ENCODE assay signal across 23 mouse cellular contexts in the genomic region with DNA sequence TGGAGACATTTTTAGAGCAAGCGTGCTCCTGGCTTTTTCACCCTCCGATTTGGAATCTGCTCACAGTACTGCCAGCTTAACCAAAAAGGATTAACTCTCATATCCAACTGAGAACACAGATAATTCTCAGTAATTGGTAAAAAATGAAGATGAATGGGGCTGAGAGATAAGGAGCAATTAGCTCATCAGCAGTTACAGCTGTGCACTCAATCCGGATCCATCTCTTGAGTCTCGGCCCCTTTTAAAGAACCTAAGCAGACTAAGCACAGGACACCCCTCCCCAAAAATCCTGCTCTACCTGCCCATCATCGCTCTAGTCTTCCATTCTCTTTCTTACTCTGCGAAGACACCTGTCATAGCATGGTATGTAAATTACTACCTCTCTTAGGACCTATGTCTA.
DNase-seq lines count a peak whose midpoint lies in the region; ATAC-seq lines count a peak whose summit lies in the region.
"Had no signal": no experiment of that assay in that cellular context is flagged by ENCODE, and none has a peak within 500 bp of the region (broad histone marks: within the 10 kb centered on the region; RNA-seq: fewer than 3 reads in every experiment).

No protein-coding gene starts in this region.

- H3K4me2 ChIP-seq in neural tube, embryonic 13.5 days = no peak overlapping the region
- no peak overlapping the region for H3K4me2 ChIP-seq in hindbrain, embryonic 16.5 days (ENCODE audit: low read length)
- no peak overlapping the region for H3K4me2 ChIP-seq in midbrain, embryonic 14.5 days (ENCODE audit: low read length)
- H3K4me2 ChIP-seq: embryonic facial prominence, embryonic 13.5 days; heart, embryonic 15.5 days; kidney, embryonic 15.5 days; limb, embryonic 12.5 days; liver, embryonic 12.5 days; neural tube, embryonic 12.5 days had no signal

- no peaks in the 10 kb centered on the region for H3K27me3 ChIP-seq in neural tube, embryonic 13.5 days
- no peaks in the 10 kb centered on the region for H3K27me3 ChIP-seq in hindbrain, embryonic 16.5 days (replicated peaks; ENCODE audit: control insufficient read depth, insufficient read depth, low read length)
- H3K27me3 ChIP-seq in midbrain, embryonic 14.5 days (ENCODE audit: control insufficient read depth, insufficient read depth, low read length) = no peaks in the 10 kb centered on the region
- H3K27me3 ChIP-seq: embryonic facial prominence, embryonic 13.5 days; heart, embryonic 15.5 days; kidney, embryonic 15.5 days; limb, embryonic 12.5 days; liver, embryonic 12.5 days; neural tube, embryonic 12.5 days had no signal

- WGBS in neural tube, embryonic 13.5 days = 58% methylated on average over 6 of the region's 6 CpGs
- 55% methylated on average over 6 of the region's 6 CpGs for WGBS in hindbrain, embryonic 16.5 days
- 46% methylated on average over 6 of the region's 6 CpGs for WGBS in midbrain, embryonic 14.5 days

- DNase-seq in neural tube, embryonic 10.5 days (ENCODE audit: extremely low spot score, low spot score) = no peak
- peak; percentile 47 for DNase-seq in midbrain, embryonic 14.5 days
- no peak for DNase-seq in adrenal gland, postnatal 14 days
- no peak for DNase-seq in spleen, postnatal 10 days (ENCODE audit: low spot score in 2 of 2)
- no peak for DNase-seq in right cerebral cortex, postnatal 4 days
- DNase-seq: adrenal gland, adult 2 months; cerebellum, adult 11 months; cerebellum, postnatal 14 days; gastrocnemius, postnatal 14 days; heart, adult 18-20 months; heart, postnatal 4 days; lung, adult 2 months; lung, postnatal 36 days; spleen, adult 18-20 months had no signal

- H3K36me3 ChIP-seq in neural tube, embryonic 13.5 days = no peaks in the 10 kb centered on the region
- H3K36me3 ChIP-seq in hindbrain, embryonic 16.5 days (ENCODE audit: control insufficient read depth, insufficient read depth, low read length) = no peaks in the 10 kb centered on the region
- H3K36me3 ChIP-seq in midbrain, embryonic 14.5 days (ENCODE audit: control insufficient read depth, insufficient read depth, low read length) = no peaks in the 10 kb centered on the region
- H3K36me3 ChIP-seq: embryonic facial prominence, embryonic 13.5 days; heart, embryonic 15.5 days; kidney, embryonic 15.5 days; limb, embryonic 12.5 days; liver, embryonic 12.5 days; neural tube, embryonic 12.5 days had no signal

- peaks cover 24% of the 10 kb centered on the region for H3K4me1 ChIP-seq in neural tube, embryonic 13.5 days (replicated peaks)
- no peaks in the 10 kb centered on the region; the same call in 1 of the 2 replicates for H3K4me1 ChIP-seq in hindbrain, embryonic 16.5 days (ENCODE audit: control insufficient read depth, insufficient read depth, low read depth, low read length)
- H3K4me1 ChIP-seq in midbrain, embryonic 14.5 days (ENCODE audit: control insufficient read depth, insufficient read depth, low read length) = peaks cover 17% of the 10 kb centered on the region
- H3K4me1 ChIP-seq: heart, embryonic 15.5 days; kidney, embryonic 15.5 days; limb, embryonic 12.5 days; liver, embryonic 12.5 days had no signal

- ATAC-seq in neural tube, embryonic 13.5 days (ENCODE audit: low read depth) = peak; percentile 68
- ATAC-seq in hindbrain, embryonic 16.5 days = peak; percentile 53; the same call in 1 of the 2 replicates
- peak; percentile 58; the same call in 1 of the 2 replicates for ATAC-seq in midbrain, embryonic 14.5 days (ENCODE audit: low FRiP score, low TSS enrichment)
- ATAC-seq: intestine, embryonic 16.5 days; liver, embryonic 12.5 days had no signal

- H3K27ac ChIP-seq in neural tube, embryonic 13.5 days (replicated peaks) = peak overlapping the region; percentile 38; the same call in 1 of the 2 replicates
- H3K27ac ChIP-seq in hindbrain, embryonic 16.5 days (ENCODE audit: low read depth, low read length) = no peak overlapping the region
- H3K27ac ChIP-seq in midbrain, embryonic 14.5 days (replicated peaks; ENCODE audit: low read depth, low read length) = no peak overlapping the region
- H3K27ac ChIP-seq: embryonic facial prominence, embryonic 13.5 days; heart, embryonic 15.5 days; kidney, embryonic 15.5 days; limb, embryonic 12.5 days; liver, embryonic 12.5 days; neural tube, embryonic 12.5 days had no signal

- H3K9ac ChIP-seq in neural tube, embryonic 13.5 days = no peak overlapping the region
- H3K9ac ChIP-seq in hindbrain, embryonic 16.5 days (ENCODE audit: low read depth, low read length) = no peak overlapping the region
- H3K9ac ChIP-seq in midbrain, embryonic 14.5 days (replicated peaks; ENCODE audit: low read length) = no peak overlapping the region
- H3K9ac ChIP-seq: embryonic facial prominence, embryonic 13.5 days; heart, embryonic 15.5 days; kidney, embryonic 15.5 days; limb, embryonic 12.5 days; liver, embryonic 12.5 days; neural tube, embryonic 12.5 days had no signal

- H3K9me3 ChIP-seq in neural tube, embryonic 13.5 days = no peaks in the 10 kb centered on the region
- no peaks in the 10 kb centered on the region for H3K9me3 ChIP-seq in hindbrain, embryonic 16.5 days (ENCODE audit: control insufficient read depth, low read length)
- no peaks in the 10 kb centered on the region for H3K9me3 ChIP-seq in midbrain, embryonic 14.5 days (ENCODE audit: control insufficient read depth, low read length)
- H3K9me3 ChIP-seq: embryonic facial prominence, embryonic 13.5 days; heart, embryonic 15.5 days; kidney, embryonic 15.5 days; limb, embryonic 12.5 days; liver, embryonic 12.5 days; neural tube, embryonic 12.5 days had no signal

- no peak overlapping the region for H3K4me3 ChIP-seq in neural tube, embryonic 13.5 days
- no peak overlapping the region for H3K4me3 ChIP-seq in hindbrain, embryonic 16.5 days (ENCODE audit: low read length)
- no peak overlapping the region for H3K4me3 ChIP-seq in midbrain, embryonic 14.5 days (replicated peaks; ENCODE audit: low read depth, low read length)
- H3K4me3 ChIP-seq: embryonic facial prominence, embryonic 13.5 days; heart, embryonic 15.5 days; kidney, embryonic 15.5 days; limb, embryonic 12.5 days; liver, embryonic 12.5 days; neural tube, embryonic 12.5 days had no signal
